Mouse (Mus musculus) myocyte (in vitro differentiated cells): ENCODE measurements around the gene Gpc6.

Experiments used
- POLR2A ChIP-seq: IDR thresholded peaks from one replicate; pipeline ENCODE4 v1.6.1; 2011; ENCODE audit warnings: low read depth, mild to moderate bottlenecking, control low read depth, moderate library complexity; ENCODE audit not compliant: insufficient read length
- SRF ChIP-seq: IDR thresholded peaks from one replicate; pipeline ENCODE4 v1.6.1; 2011; ENCODE audit warnings: low read depth; ENCODE audit not compliant: control insufficient read depth, insufficient read length

GRCm38 (mm10) chr14:117574216-117574615, 649.1 kb downstream of the Gpc6 start:
- TF ChIP-seq SRF = no peak
- TF ChIP-seq POLR2A = no peak
